Mouse (Mus musculus) layer of hippocampus, postnatal 25 days (tissue): ENCODE results near the gene Emc10. TPM values are rescaled to one million over a fixed set of nuclear protein-coding genes. Genes with fewer than 3 reads are reported as not detected.

ENCODE experiments used
- DNase-seq, 2 experiments: peaks; one replicate each; pipeline ENCODE4 v3.0.0; 2022; ENCODE audit warnings: mixed read lengths in 2 of 2, low spot score in 1 of 2; ENCODE audit errors: extremely low spot score in 1 of 2
- total RNA-seq, 2 experiments: library from RNA; stranded (reverse); gene quantifications; 2 replicates each; pipeline ENCODE4 v1.2.3; 2021

Emc10 gene
- 100 to 1,000 TPM; 207 to 212 TPM for total RNA-seq

- peak; percentile 96 to 98 for DNase-seq
Measured at GRCm38 (mm10) chr7:44495992-44496770, at the start of gene Emc10, which contains the start of gene Fam71e1. Emc10 (minus strand) TSS chr7:44496529. Fam71e1 (plus strand) TSS chr7:44496581.

GRCm38 (mm10) chr7:44543071-44543470 is 46.7 kb upstream of the Emc10 start:
- no peak for DNase-seq

GRCm38 (mm10) chr7:44542555-44542954 is 46.2 kb upstream of the Emc10 start:
- no peak for DNase-seq

GRCm38 (mm10) chr7:44538756-44539624 is 42.7 kb upstream of the Emc10 start:
- DNase-seq: no peak

GRCm38 (mm10) chr7:44537496-44537895 is 41.2 kb upstream of the Emc10 start:
- no peak for DNase-seq

- DNase-seq: no peak
Measured at GRCm38 (mm10) chr7:44537009-44537408, 40.7 kb upstream of the Emc10 start.

- peak in 1 of 2 experiments; percentile 38 for DNase-seq
Measured at GRCm38 (mm10) chr7:44536590-44536968, 40.2 kb upstream of the Emc10 start.

- no peak for DNase-seq
Measured at GRCm38 (mm10) chr7:44535657-44536589, 39.6 kb upstream of the Emc10 start.

GRCm38 (mm10) chr7:44534656-44535441 is 38.5 kb upstream of the Emc10 start:
- no peak for DNase-seq

GRCm38 (mm10) chr7:44534242-44534641 is 37.9 kb upstream of the Emc10 start:
- DNase-seq: no peak

GRCm38 (mm10) chr7:44533746-44534045 is 37.4 kb upstream of the Emc10 start:
- no peak for DNase-seq

- no peak for DNase-seq
Measured at GRCm38 (mm10) chr7:44532918-44533745, 36.8 kb upstream of the Emc10 start.

GRCm38 (mm10) chr7:44531946-44532732 is 35.8 kb upstream of the Emc10 start, which contains the start of gene Spib:
Spib (minus strand) TSS chr7:44532071.
- DNase-seq: no peak

- no peak for DNase-seq
Measured at GRCm38 (mm10) chr7:44531207-44531606, 34.9 kb upstream of the Emc10 start.

GRCm38 (mm10) chr7:44530507-44530906 is 34.2 kb upstream of the Emc10 start:
- no peak for DNase-seq

- DNase-seq: no peak
Measured at GRCm38 (mm10) chr7:44529518-44529917, 33.2 kb upstream of the Emc10 start.

GRCm38 (mm10) chr7:44527483-44528398 is 31.4 kb upstream of the Emc10 start:
- DNase-seq: peak; percentile 61 to 88
